Mouse (Mus musculus): ENCODE measurements around the gene Tmem135. TPM values are rescaled to one million over a fixed set of nuclear protein-coding genes. Genes with fewer than 3 reads are reported as not detected.

Tmem135 gene
- polyA plus RNA-seq, 1 experiment from 2014 or later: 14.6 TPM

GRCm38 (mm10) chr7:89388981-89389380 is 15.0 kb downstream of the Tmem135 start:
- H3K9me3 ChIP-seq (ENCODE audit: control insufficient read depth, low read length): no peaks in the 10 kb centered on the region
- 86% methylated on average over 3 of the region's 3 CpGs for WGBS
- H3K9ac ChIP-seq (ENCODE audit: low read depth, low read length): no peak overlapping the region
- H3K4me1 ChIP-seq (replicated peaks; ENCODE audit: control insufficient read depth, insufficient read depth, low read length): no peaks in the 10 kb centered on the region
- no peak for ATAC-seq (ENCODE audit: low FRiP score)
- H3K4me2 ChIP-seq (replicated peaks; ENCODE audit: low read depth, low read length): no peak overlapping the region
- H3K36me3 ChIP-seq (ENCODE audit: control insufficient read depth, insufficient read depth, low read length): no peaks in the 10 kb centered on the region
- no peak overlapping the region for H3K4me3 ChIP-seq (ENCODE audit: low read depth, low read length)
- DNase-seq (ENCODE audit: low spot score): no peak
- no peak overlapping the region for H3K27ac ChIP-seq (ENCODE audit: low read depth, low read length)
- no peaks in the 10 kb centered on the region for H3K27me3 ChIP-seq (ENCODE audit: control insufficient read depth, insufficient read depth, low read length)

- no peak overlapping the region for H3K9ac ChIP-seq (ENCODE audit: low read depth, low read length)
- no peak for DNase-seq (ENCODE audit: low spot score)
- no peak overlapping the region for H3K4me2 ChIP-seq (replicated peaks; ENCODE audit: low read depth, low read length)
- no peak for ATAC-seq (ENCODE audit: low FRiP score)
- H3K27ac ChIP-seq (ENCODE audit: low read depth, low read length): no peak overlapping the region
- H3K4me1 ChIP-seq (replicated peaks; ENCODE audit: control insufficient read depth, insufficient read depth, low read length): no peaks in the 10 kb centered on the region; the same call in 1 of the 2 replicates
- no peaks in the 10 kb centered on the region for H3K27me3 ChIP-seq (ENCODE audit: control insufficient read depth, insufficient read depth, low read length)
- WGBS: 93% methylated on average over 3 of the region's 3 CpGs
- no peaks in the 10 kb centered on the region for H3K36me3 ChIP-seq (ENCODE audit: control insufficient read depth, insufficient read depth, low read length)
- no peaks in the 10 kb centered on the region for H3K9me3 ChIP-seq (ENCODE audit: control insufficient read depth, low read length)
- H3K4me3 ChIP-seq (ENCODE audit: low read depth, low read length): no peak overlapping the region
Measured at GRCm38 (mm10) chr7:89382892-89383291, 21.1 kb downstream of the Tmem135 start.

GRCm38 (mm10) chr7:89380935-89381705 is 22.9 kb downstream of the Tmem135 start:
- no peak for ATAC-seq (ENCODE audit: low FRiP score)
- WGBS: 54% methylated on average over 7 of the region's 7 CpGs
- H3K9me3 ChIP-seq (ENCODE audit: control insufficient read depth, low read length): no peaks in the 10 kb centered on the region
- no peak overlapping the region for H3K27ac ChIP-seq (ENCODE audit: low read depth, low read length)
- H3K36me3 ChIP-seq (ENCODE audit: control insufficient read depth, insufficient read depth, low read length): no peaks in the 10 kb centered on the region
- no peaks in the 10 kb centered on the region for H3K27me3 ChIP-seq (ENCODE audit: control insufficient read depth, insufficient read depth, low read length)
- no peaks in the 10 kb centered on the region; the same call in 1 of the 2 replicates for H3K4me1 ChIP-seq (replicated peaks; ENCODE audit: control insufficient read depth, insufficient read depth, low read length)
- H3K9ac ChIP-seq (ENCODE audit: low read depth, low read length): no peak overlapping the region
- H3K4me3 ChIP-seq (ENCODE audit: low read depth, low read length): no peak overlapping the region
- no peak overlapping the region for H3K4me2 ChIP-seq (replicated peaks; ENCODE audit: low read depth, low read length)
- DNase-seq (ENCODE audit: low spot score): no peak

GRCm38 (mm10) chr7:89371623-89372295 is 32.3 kb downstream of the Tmem135 start:
- 76% methylated on average over 6 of the region's 6 CpGs for WGBS

GRCm38 (mm10) chr7:89370917-89371316 is 33.1 kb downstream of the Tmem135 start:
- Histone ChIP-seq H3K27ac (ENCODE audit: low read depth, low read length) (no peak overlapping the region), H3K4me1 (replicated peaks; ENCODE audit: control insufficient read depth, insufficient read depth, low read length) (no peaks in the 10 kb centered on the region), H3K9ac (ENCODE audit: low read depth, low read length) (no peak overlapping the region), H3K4me2 (replicated peaks; ENCODE audit: low read depth, low read length) (no peak overlapping the region), H3K36me3 (ENCODE audit: control insufficient read depth, insufficient read depth, low read length) (no peaks in the 10 kb centered on the region), H3K4me3 (ENCODE audit: low read depth, low read length) (no peak overlapping the region), H3K9me3 (ENCODE audit: control insufficient read depth, low read length) (no peaks in the 10 kb centered on the region), H3K27me3 (ENCODE audit: control insufficient read depth, insufficient read depth, low read length) (no peaks in the 10 kb centered on the region)
- no peak for ATAC-seq (ENCODE audit: low FRiP score)
- WGBS: 59% methylated on average over 1 of the region's 1 CpGs
- DNase-seq (ENCODE audit: low spot score): no peak

More at GRCm38 (mm10) chr7:89371623-89372295, 32.3 kb downstream of the Tmem135 start:
- H3K27me3 ChIP-seq (ENCODE audit: control insufficient read depth, insufficient read depth, low read length): no peaks in the 10 kb centered on the region
- no peaks in the 10 kb centered on the region for H3K36me3 ChIP-seq (ENCODE audit: control insufficient read depth, insufficient read depth, low read length)
- ATAC-seq (ENCODE audit: low FRiP score) (no peak), DNase-seq (ENCODE audit: low spot score) (no peak)
- no peaks in the 10 kb centered on the region for H3K4me1 ChIP-seq (replicated peaks; ENCODE audit: control insufficient read depth, insufficient read depth, low read length)
- no peak overlapping the region for H3K27ac ChIP-seq (ENCODE audit: low read depth, low read length)
- H3K9me3 ChIP-seq (ENCODE audit: control insufficient read depth, low read length): no peaks in the 10 kb centered on the region
- H3K9ac ChIP-seq (ENCODE audit: low read depth, low read length): no peak overlapping the region
- no peak overlapping the region for H3K4me2 ChIP-seq (replicated peaks; ENCODE audit: low read depth, low read length)
- no peak overlapping the region for H3K4me3 ChIP-seq (ENCODE audit: low read depth, low read length)

GRCm38 (mm10) chr7:89370086-89370485 is 33.9 kb downstream of the Tmem135 start:
- no peak for DNase-seq (ENCODE audit: low spot score)
- no peak overlapping the region for H3K4me2 ChIP-seq (replicated peaks; ENCODE audit: low read depth, low read length)
- no peaks in the 10 kb centered on the region for H3K36me3 ChIP-seq (ENCODE audit: control insufficient read depth, insufficient read depth, low read length)
- H3K27ac ChIP-seq (ENCODE audit: low read depth, low read length): no peak overlapping the region
- H3K27me3 ChIP-seq (ENCODE audit: control insufficient read depth, insufficient read depth, low read length): no peaks in the 10 kb centered on the region
- 85% methylated on average over 1 of the region's 1 CpGs for WGBS
- H3K4me3 ChIP-seq (ENCODE audit: low read depth, low read length): no peak overlapping the region
- ATAC-seq (ENCODE audit: low FRiP score): no peak
- H3K4me1 ChIP-seq (replicated peaks; ENCODE audit: control insufficient read depth, insufficient read depth, low read length): no peaks in the 10 kb centered on the region
- no peak overlapping the region for H3K9ac ChIP-seq (ENCODE audit: low read depth, low read length)
- H3K9me3 ChIP-seq (ENCODE audit: control insufficient read depth, low read length): no peaks in the 10 kb centered on the region

- DNase-seq (ENCODE audit: low spot score): no peak
- no peak overlapping the region for H3K4me3 ChIP-seq (ENCODE audit: low read depth, low read length)
- 31% methylated on average over 3 of the region's 3 CpGs for WGBS
- H3K9ac ChIP-seq (ENCODE audit: low read depth, low read length): no peak overlapping the region
- no peak overlapping the region for H3K27ac ChIP-seq (ENCODE audit: low read depth, low read length)
- no peak overlapping the region for H3K4me2 ChIP-seq (replicated peaks; ENCODE audit: low read depth, low read length)
- no peak for ATAC-seq (ENCODE audit: low FRiP score)
- H3K27me3 ChIP-seq (ENCODE audit: control insufficient read depth, insufficient read depth, low read length): no peaks in the 10 kb centered on the region
- H3K4me1 ChIP-seq (replicated peaks; ENCODE audit: control insufficient read depth, insufficient read depth, low read length): no peaks in the 10 kb centered on the region
- H3K36me3 ChIP-seq (ENCODE audit: control insufficient read depth, insufficient read depth, low read length): no peaks in the 10 kb centered on the region
- no peaks in the 10 kb centered on the region for H3K9me3 ChIP-seq (ENCODE audit: control insufficient read depth, low read length)
Measured at GRCm38 (mm10) chr7:89367643-89368042, 36.4 kb downstream of the Tmem135 start.

GRCm38 (mm10) chr7:89365135-89365880 is 38.7 kb downstream of the Tmem135 start:
- Histone ChIP-seq H3K4me2 (replicated peaks; ENCODE audit: low read depth, low read length) (no peak overlapping the region), H3K27me3 (ENCODE audit: control insufficient read depth, insufficient read depth, low read length) (no peaks in the 10 kb centered on the region), H3K4me1 (replicated peaks; ENCODE audit: control insufficient read depth, insufficient read depth, low read length) (no peaks in the 10 kb centered on the region), H3K36me3 (ENCODE audit: control insufficient read depth, insufficient read depth, low read length) (no peaks in the 10 kb centered on the region), H3K27ac (ENCODE audit: low read depth, low read length) (no peak overlapping the region), H3K4me3 (ENCODE audit: low read depth, low read length) (no peak overlapping the region), H3K9me3 (ENCODE audit: control insufficient read depth, low read length) (no peaks in the 10 kb centered on the region), H3K9ac (ENCODE audit: low read depth, low read length) (no peak overlapping the region)
- ATAC-seq (ENCODE audit: low FRiP score) (peak; percentile 56; the same call in 1 of the 2 replicates), DNase-seq (ENCODE audit: low spot score) (no peak)
- 65% methylated on average over 10 of the region's 10 CpGs for WGBS
